Mouse (Mus musculus) ES-E14 (cell line): Measurements from ENCODE around the gene Mttp.

Experiments
- CHD2 ChIP-seq: IDR thresholded peaks from 2 replicates; pipeline ENCODE4 v1.6.1; 2014; ENCODE audit warnings: mild to moderate bottlenecking, low read depth, low read length, inconsistent platforms
- MAFK ChIP-seq: IDR thresholded peaks from 2 replicates; pipeline ENCODE4 v1.6.1; 2014; ENCODE audit warnings: mild to moderate bottlenecking, low read depth, low read length, inconsistent platforms; ENCODE audit not compliant: insufficient read depth
- ZC3H11A ChIP-seq: IDR thresholded peaks from 2 replicates; pipeline ENCODE4 v1.6.1; 2012; ENCODE audit warnings: low read depth, mild to moderate bottlenecking, inconsistent platforms, low read length, borderline replicate concordance

DNA sequence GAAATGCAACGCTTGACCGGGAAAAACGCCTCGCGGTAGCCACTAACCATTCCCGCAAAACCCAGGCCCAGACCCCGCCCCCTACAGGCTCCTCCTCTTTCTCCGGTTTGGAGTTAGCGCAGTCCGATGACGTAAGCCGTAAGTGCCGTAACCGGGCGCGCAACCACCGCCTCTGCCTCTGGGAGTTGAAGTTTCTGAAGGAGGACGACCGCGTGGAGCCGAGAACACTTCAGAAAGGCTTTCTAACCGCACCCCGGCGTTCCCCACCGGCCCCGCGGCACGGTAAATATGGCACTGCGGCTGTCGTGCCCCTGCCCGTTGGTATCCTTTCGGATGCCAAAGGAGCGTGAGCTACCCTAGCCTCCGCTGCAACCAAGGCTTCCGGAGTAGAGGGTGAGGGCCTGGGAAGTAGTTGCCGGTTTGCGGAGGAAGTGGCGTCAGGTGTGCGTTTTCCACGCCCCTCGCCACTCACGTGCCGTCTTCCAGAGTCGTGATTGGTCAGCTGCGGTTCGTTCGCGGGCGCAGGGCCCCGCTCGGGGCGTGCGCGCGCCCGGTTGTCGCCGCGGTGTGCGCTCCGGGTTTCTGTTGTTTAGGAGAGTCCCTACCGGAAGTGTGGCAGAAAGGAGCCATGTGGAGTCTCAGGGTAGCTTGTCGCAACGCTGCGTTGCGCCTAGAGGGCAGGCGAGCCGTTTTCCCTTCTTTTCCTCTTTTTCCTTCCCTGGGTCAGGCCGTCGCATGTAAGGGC, 1.3 kb downstream of the Mttp start, which contains the start of gene Trmt10a:
- TF ChIP-seq ZC3H11A, result peak; percentile 1; the same call in 1 of the 2 replicates
- peak; percentile 78; the same call in 1 of the 2 replicates for TF ChIP-seq CHD2
- TF ChIP-seq MAFK, result no peak
